Mouse (Mus musculus) heart, embryonic 16.5 days (tissue): ENCODE measurements around the gene Gcm1. TPM values are rescaled to one million over a fixed set of nuclear protein-coding genes. Genes with fewer than 3 reads are reported as not detected.

Experiments
- ATAC-seq: fragments of 200-750 bp; cut with Nextera tagmentation; replicated peaks from 2 replicates; pipeline ENCODE4 v1.8.0; 2017; ENCODE audit warnings: moderate number of reproducible peaks; ENCODE audit not compliant: insufficient read depth, low FRiP score; ENCODE audit errors: extremely low read depth
- H3K27ac ChIP-seq: fragments of 300-500 bp; sonication (generic); 2 replicates; pipeline ENCODE4 v1.5.1; 2014; ENCODE audit warnings: mild to moderate bottlenecking, low read length, control low read depth, moderate library complexity
- H3K27me3 ChIP-seq: fragments of 300-500 bp; sonication (generic); 2 replicates; pipeline ENCODE4 v1.6.1; 2014; ENCODE audit warnings: low read length, mixed read lengths; ENCODE audit not compliant: control insufficient read depth, insufficient read depth
- H3K36me3 ChIP-seq: fragments of 300-500 bp; sonication (generic); 2 replicates; pipeline ENCODE4 v1.6.1; 2014; ENCODE audit not compliant: control insufficient read depth, insufficient read depth
- H3K4me1 ChIP-seq: fragments of 300-500 bp; sonication (generic); 2 replicates; pipeline ENCODE4 v1.6.1; 2014; ENCODE audit warnings: low read length, mixed read lengths; ENCODE audit not compliant: control insufficient read depth, insufficient read depth
- H3K4me2 ChIP-seq: fragments of 300-500 bp; sonication (generic); 2 replicates; pipeline ENCODE4 v1.6.1; 2014; ENCODE audit warnings: low read depth, mild to moderate bottlenecking, control low read depth, low read length
- H3K4me3 ChIP-seq: fragments of 300-500 bp; sonication (generic); 2 replicates; pipeline ENCODE4 v1.5.1; 2014; ENCODE audit warnings: mild to moderate bottlenecking, control low read depth, low read length
- H3K9ac ChIP-seq: fragments of 300-500 bp; sonication (generic); 2 replicates; pipeline ENCODE4 v1.6.1; 2014; ENCODE audit warnings: low read length, control low read depth
- H3K9me3 ChIP-seq: fragments of 300-500 bp; sonication (generic); replicated peaks from 2 replicates; pipeline ENCODE4 v1.6.1; 2016; ENCODE audit warnings: low read length; ENCODE audit not compliant: control insufficient read depth
- WGBS: fragments of 180-500 bp; shearing (Covaris S2); extraction: QIAGEN DNeasy Blood & Tissue Kit; methylation state at CpG from one replicate; pipeline ENCODE4 v1.1.7; 2014; 5-methylcytosine and 5-hydroxymethylcytosine counted together
- polyA plus RNA-seq: library from polyadenylated mRNA; unstranded; fragments of >200 nt; fragmentation: Nextera tagmentation; extraction: Ambion mirVana; gene quantifications from 2 replicates; pipeline ENCODE4 v1.2.1, GENCODE M21; 2015

Gene Gcm1
- polyA plus RNA-seq, 1 experiment from 2014 or later, result 0.07 TPM

DNA sequence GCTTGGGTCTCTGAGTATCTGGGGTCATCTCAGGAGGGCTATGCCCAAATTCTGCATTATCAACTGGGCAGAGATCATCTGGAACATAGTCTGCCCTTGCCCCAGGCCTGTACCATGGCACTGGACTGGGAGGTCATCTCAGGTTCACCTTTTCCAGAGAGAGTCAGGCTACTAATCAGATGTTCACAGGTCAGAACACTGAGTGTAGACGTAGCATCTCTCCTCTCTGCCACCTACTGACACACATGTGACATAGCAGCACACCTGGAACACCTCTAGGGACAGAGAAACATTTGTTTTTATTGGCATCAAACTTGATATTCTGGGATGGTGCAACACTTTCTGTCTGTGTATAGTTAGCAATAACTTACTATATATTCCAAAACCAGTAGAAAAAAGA lies 37.9 kb upstream of the Gcm1 start:
- H3K36me3 ChIP-seq, result no peaks in the 10 kb centered on the region
- ATAC-seq, result no peak
- H3K4me3 ChIP-seq, result no peak overlapping the region
- 48% methylated on average over 1 of the region's 1 CpGs for WGBS
- no peak overlapping the region for H3K4me2 ChIP-seq
- no peaks in the 10 kb centered on the region for H3K9me3 ChIP-seq
- peaks cover 9% of the 10 kb centered on the region for H3K4me1 ChIP-seq
- H3K9ac ChIP-seq, result no peak overlapping the region
- no peak overlapping the region for H3K27ac ChIP-seq
- H3K27me3 ChIP-seq, result no peaks in the 10 kb centered on the region

DNA sequence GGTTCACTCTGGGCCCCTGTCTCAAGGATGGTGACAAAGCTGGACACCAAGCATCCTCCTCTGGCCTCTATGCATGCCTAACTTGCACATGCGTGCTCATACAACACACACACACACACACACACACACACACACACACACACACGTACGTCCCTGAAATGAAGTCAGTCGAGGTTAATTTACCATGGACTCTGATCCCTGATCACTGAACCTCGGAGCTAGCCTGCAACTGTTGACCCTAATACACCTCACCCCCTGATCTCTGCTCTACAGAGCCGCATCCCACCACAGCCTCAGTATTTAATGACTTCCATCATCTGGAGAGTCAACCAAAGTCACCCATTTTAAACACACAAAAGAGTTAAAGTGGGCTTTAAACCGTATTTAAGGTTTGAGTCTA lies 35.9 kb upstream of the Gcm1 start:
- no peak overlapping the region for H3K4me3 ChIP-seq
- no peaks in the 10 kb centered on the region for H3K27me3 ChIP-seq
- ATAC-seq, result no peak
- no peaks in the 10 kb centered on the region for H3K9me3 ChIP-seq
- 85% methylated on average over 7 of the region's 7 CpGs for WGBS
- no peak overlapping the region for H3K4me2 ChIP-seq
- peaks cover 9% of the 10 kb centered on the region for H3K4me1 ChIP-seq
- H3K9ac ChIP-seq, result no peak overlapping the region
- no peaks in the 10 kb centered on the region for H3K36me3 ChIP-seq
- no peak overlapping the region for H3K27ac ChIP-seq

- H3K4me3 ChIP-seq, result peak overlapping the region; percentile 31
- H3K9ac ChIP-seq, result peak overlapping the region; percentile 52; the same call in 1 of the 2 replicates
- WGBS, result 39% methylated on average over 15 of the region's 15 CpGs
- no peaks in the 10 kb centered on the region for H3K9me3 ChIP-seq
- ATAC-seq, result no peak
- peaks cover 13% of the 10 kb centered on the region for H3K4me1 ChIP-seq
- H3K4me2 ChIP-seq, result peak overlapping the region; percentile 59
- no peak overlapping the region for H3K27ac ChIP-seq
- no peaks in the 10 kb centered on the region for H3K27me3 ChIP-seq
- H3K36me3 ChIP-seq, result no peaks in the 10 kb centered on the region
These were observed 35.4 kb upstream of the Gcm1 start for GRCm38 (mm10) chr9:78016288-78016687.

DNA sequence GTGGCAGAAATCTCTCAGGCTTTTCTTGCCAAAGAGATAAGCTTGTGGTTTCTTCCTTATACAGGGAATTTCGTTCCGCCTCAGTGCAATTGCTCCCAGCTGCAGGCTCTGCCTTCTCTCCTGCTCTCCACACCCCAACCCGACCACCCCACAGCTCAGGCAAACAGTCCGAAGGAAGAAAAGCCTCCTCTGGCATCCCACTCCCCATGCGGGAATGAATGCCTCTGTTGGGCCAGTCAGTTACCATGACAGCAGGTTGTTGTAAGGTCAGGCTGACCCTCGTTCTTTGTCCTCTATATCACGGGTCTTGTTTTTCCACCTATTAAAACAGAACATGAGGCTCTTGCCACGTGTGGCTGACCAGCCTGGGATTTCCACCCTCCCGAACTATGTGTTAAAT lies 30.5 kb upstream of the Gcm1 start:
- ATAC-seq, result no peak
- WGBS, result 29% methylated on average over 9 of the region's 9 CpGs
- H3K4me2 ChIP-seq, result no peak overlapping the region
- no peaks in the 10 kb centered on the region for H3K36me3 ChIP-seq
- H3K27me3 ChIP-seq, result no peaks in the 10 kb centered on the region
- H3K9ac ChIP-seq, result no peak overlapping the region
- H3K4me1 ChIP-seq, result peaks cover 20% of the 10 kb centered on the region
- no peaks in the 10 kb centered on the region for H3K9me3 ChIP-seq
- H3K4me3 ChIP-seq, result no peak overlapping the region
- peak overlapping the region; percentile 20; the same call in 1 of the 2 replicates for H3K27ac ChIP-seq

- H3K27me3 ChIP-seq, result no peaks in the 10 kb centered on the region
- peak overlapping the region; percentile 22; the same call in 1 of the 2 replicates for H3K9ac ChIP-seq
- H3K9me3 ChIP-seq, result no peaks in the 10 kb centered on the region
- H3K36me3 ChIP-seq, result no peaks in the 10 kb centered on the region
- 64% methylated on average over 8 of the region's 8 CpGs for WGBS
- peaks cover 14% of the 10 kb centered on the region for H3K4me1 ChIP-seq
- ATAC-seq, result no peak
- H3K27ac ChIP-seq, result 0 out of 2 replicates have a peak overlapping the region, but pooled peaks have one; percentile 49
- H3K4me3 ChIP-seq, result no peak overlapping the region
- no peak overlapping the region for H3K4me2 ChIP-seq
These were observed 29.4 kb upstream of the Gcm1 start for GRCm38 (mm10) chr9:78022187-78022945.

- Histone ChIP-seq H3K4me3 (no peak overlapping the region), H3K36me3 (no peaks in the 10 kb centered on the region), H3K27me3 (no peaks in the 10 kb centered on the region), H3K9me3 (no peaks in the 10 kb centered on the region), H3K9ac (no peak overlapping the region), H3K4me2 (no peak overlapping the region), H3K4me1 (peaks cover 14% of the 10 kb centered on the region), H3K27ac (no peak overlapping the region)
- 14% methylated on average over 3 of the region's 3 CpGs for WGBS
- no peak for ATAC-seq
These were observed 26.9 kb upstream of the Gcm1 start for GRCm38 (mm10) chr9:78024823-78025222.

GRCm38 (mm10) chr9:78027099-78027498 lies 24.6 kb upstream of the Gcm1 start:
- Histone ChIP-seq H3K27me3 (no peaks in the 10 kb centered on the region), H3K27ac (no peak overlapping the region), H3K4me2 (no peak overlapping the region), H3K9me3 (no peaks in the 10 kb centered on the region), H3K4me3 (no peak overlapping the region), H3K9ac (no peak overlapping the region), H3K36me3 (no peaks in the 10 kb centered on the region), H3K4me1 (peaks cover 3% of the 10 kb centered on the region)
- WGBS, result 67% methylated on average over 3 of the region's 3 CpGs
- ATAC-seq, result no peak

DNA sequence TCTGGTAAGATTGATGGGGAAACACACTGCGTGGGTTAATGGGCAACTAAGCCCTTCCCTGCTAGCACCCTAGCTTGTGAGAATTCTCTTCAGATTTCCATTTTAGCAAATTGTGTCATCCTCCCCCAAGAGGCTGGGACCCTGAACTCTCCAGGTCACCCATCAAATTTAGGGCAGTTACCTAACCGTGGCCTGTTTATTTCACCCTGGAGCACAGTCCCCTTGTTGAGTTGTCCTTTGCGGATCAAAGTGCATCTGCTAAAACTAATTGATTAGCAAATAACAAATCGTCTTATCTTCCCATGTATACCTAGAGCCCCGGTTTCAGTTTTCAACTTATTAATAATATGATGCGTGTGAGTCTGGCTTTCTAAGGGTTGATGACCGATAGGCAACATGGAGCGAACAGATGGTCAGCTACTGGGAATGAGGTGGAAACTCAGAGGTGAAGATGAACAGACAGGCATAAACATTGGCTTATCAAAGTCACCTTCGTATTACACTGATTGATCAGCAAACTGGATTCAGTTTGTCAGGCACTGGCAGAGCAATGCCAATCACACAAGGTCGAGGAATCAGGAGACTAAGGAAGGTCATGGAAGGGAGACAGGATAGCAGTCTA lies 20.8 kb upstream of the Gcm1 start:
- Histone ChIP-seq H3K4me3 (no peak overlapping the region), H3K9me3 (no peaks in the 10 kb centered on the region), H3K27ac (no peak overlapping the region), H3K27me3 (no peaks in the 10 kb centered on the region), H3K4me1 (no peaks in the 10 kb centered on the region), H3K36me3 (no peaks in the 10 kb centered on the region), H3K9ac (no peak overlapping the region), H3K4me2 (no peak overlapping the region)
- no peak for ATAC-seq
- WGBS, result 84% methylated on average over 10 of the region's 10 CpGs

- no peak for ATAC-seq
- no peak overlapping the region for H3K4me2 ChIP-seq
These were observed 18.8 kb upstream of the Gcm1 start for GRCm38 (mm10) chr9:78032930-78033329.

More at GRCm38 (mm10) chr9:78032930-78033329, 18.8 kb upstream of the Gcm1 start:
- Histone ChIP-seq H3K4me3 (no peak overlapping the region), H3K9me3 (no peaks in the 10 kb centered on the region), H3K27me3 (no peaks in the 10 kb centered on the region), H3K36me3 (no peaks in the 10 kb centered on the region), H3K27ac (no peak overlapping the region), H3K9ac (no peak overlapping the region), H3K4me1 (no peaks in the 10 kb centered on the region)
- WGBS, result 88% methylated on average over 4 of the region's 4 CpGs
